ENCODE assay signal across 14 mouse cellular contexts in genomic region chr11:99366791-99367190, GRCm38 (mm10). TPM values are rescaled to one million over a fixed set of nuclear protein-coding genes. Genes with fewer than 3 reads are reported as not detected.
DNase-seq lines count a peak whose midpoint lies in the region; ATAC-seq and TF ChIP-seq lines count a peak whose summit lies in the region.
"Had no signal": no experiment of that assay in that cellular context is flagged by ENCODE, and none has a peak within 500 bp of the region (broad histone marks: within the 10 kb centered on the region; RNA-seq: fewer than 3 reads in every experiment).

No protein-coding gene starts in this region.

- no peak overlapping the region for H3K4me3 ChIP-seq in liver, adult 2 months (ENCODE audit: insufficient read depth, low read depth, low read length)
- no peak overlapping the region for H3K4me3 ChIP-seq in liver, embryonic 12.5 days
- H3K4me3 ChIP-seq: forebrain, embryonic 13.5 days; hindbrain, embryonic 12.5 days; limb, embryonic 13.5 days had no signal

- no peaks in the 10 kb centered on the region for H3K79me2 ChIP-seq in liver, adult 2 months (ENCODE audit: control insufficient read depth, insufficient read depth, low read length)

- H3K27me3 ChIP-seq in liver, adult 2 months (ENCODE audit: control insufficient read depth, insufficient read depth, low read length) = 0 out of 2 replicates have a peak, but pooled peaks cover 3% of the 10 kb centered on the region
- H3K27me3 ChIP-seq in liver, embryonic 12.5 days (replicated peaks) = peaks cover 11% of the 10 kb centered on the region; the same call in 1 of the 2 replicates
- H3K27me3 ChIP-seq: hindbrain, embryonic 12.5 days; limb, embryonic 13.5 days had no signal

- H3K9ac ChIP-seq in liver, adult 2 months (ENCODE audit: low read depth, low read length) = no peak overlapping the region
- no peak overlapping the region for H3K9ac ChIP-seq in liver, embryonic 12.5 days
- H3K9ac ChIP-seq: forebrain, embryonic 13.5 days; hindbrain, embryonic 12.5 days; limb, embryonic 13.5 days had no signal

- H3K4me1 ChIP-seq in liver, adult 2 months (ENCODE audit: control insufficient read depth, insufficient read depth, low read length) = no peaks in the 10 kb centered on the region
- no peaks in the 10 kb centered on the region for H3K4me1 ChIP-seq in liver, embryonic 12.5 days
- H3K4me1 ChIP-seq: forebrain, embryonic 13.5 days; hindbrain, embryonic 12.5 days; limb, embryonic 13.5 days had no signal

- no peak overlapping the region for H3K4me2 ChIP-seq in liver, embryonic 12.5 days
- H3K4me2 ChIP-seq: forebrain, embryonic 13.5 days; hindbrain, embryonic 12.5 days; limb, embryonic 13.5 days had no signal

- no peaks in the 10 kb centered on the region for H3K9me3 ChIP-seq in liver, embryonic 12.5 days (replicated peaks)
- H3K9me3 ChIP-seq: forebrain, embryonic 13.5 days; hindbrain, embryonic 12.5 days; limb, embryonic 13.5 days had no signal

- TF ChIP-seq POLR2A in liver, adult 2 months (IDR thresholded peaks at IDR 0.05; ENCODE audit: extremely low read depth, insufficient read depth, low read length) = no peak

- DNase-seq in embryo, embryonic 11 days = peak; percentile 12
- no peak for DNase-seq in embryo, embryonic 10 days (ENCODE audit: low spot score)
- peak; percentile 13 for DNase-seq in liver, adult 2 months (ENCODE audit: extremely low read depth, low read depth, low spot score)
- DNase-seq in NIH3T3 (ENCODE audit: low read depth) = peak; percentile 19
- DNase-seq in mesoderm, embryonic 11.5 days (ENCODE audit: low read depth, low spot score) = peak; percentile 4
- DNase-seq in layer of hippocampus, postnatal 36 days = no peak
- DNase-seq in ovary, postnatal 36 days (ENCODE audit: low spot score) = no peak

- no peaks in the 10 kb centered on the region for H3K36me3 ChIP-seq in liver, adult 2 months (ENCODE audit: control insufficient read depth, insufficient read depth, low read length)
- no peaks in the 10 kb centered on the region for H3K36me3 ChIP-seq in liver, embryonic 12.5 days
- H3K36me3 ChIP-seq: hindbrain, embryonic 12.5 days; limb, embryonic 13.5 days had no signal

- WGBS in liver, adult 2 months = 39% methylated on average over 10 of the region's 10 CpGs
- WGBS in liver, embryonic 12.5 days (ENCODE audit: insufficient replicate concordance) = 31% methylated on average over 10 of the region's 10 CpGs

- H3K27ac ChIP-seq in liver, adult 2 months (replicated peaks; ENCODE audit: insufficient read depth, low read depth, low read length) = no peak overlapping the region
- no peak overlapping the region for H3K27ac ChIP-seq in liver, embryonic 12.5 days
- H3K27ac ChIP-seq: forebrain, embryonic 13.5 days; hindbrain, embryonic 12.5 days; limb, embryonic 13.5 days had no signal

- ATAC-seq in liver, embryonic 12.5 days = no peak
- ATAC-seq: forebrain, embryonic 13.5 days; Patski had no signal

- TF ChIP-seq CTCF in liver, adult 2 months (IDR thresholded peaks at IDR 0.05; ENCODE audit: low read depth, low read length) = peak; percentile 42

RNA-seq across cellular contexts. Expression of gene Krt28, which starts 7.9 kb away (rescaled TPM):
- total RNA-seq in liver, adult 2 months (2014; rRNA removed) = not detected in 2 replicates
- not detected in 2 replicates for polyA plus RNA-seq in liver, adult 2 months (2012; rRNA removed)
- 0.07 and 0.11 TPM in 2 replicates for polyA plus RNA-seq in liver, embryonic 12.5 days (2016; fragmentation: Nextera tagmentation; extraction: Ambion mirVana)
- total RNA-seq in layer of hippocampus, postnatal 36 days (2021) = under 1 TPM; 0.27 to 0.30 TPM
- polyA plus RNA-seq: Patski; spleen, adult 2 months had no signal

RNA-seq across cellular contexts. Expression of gene Krt27, which starts 15.9 kb away (rescaled TPM):
- not detected in 2 replicates for total RNA-seq in liver, adult 2 months (2014; rRNA removed)
- not detected in 2 replicates for polyA plus RNA-seq in liver, adult 2 months (2012; rRNA removed)
- not detected in 2 replicates for polyA plus RNA-seq in liver, embryonic 12.5 days (2016; fragmentation: Nextera tagmentation; extraction: Ambion mirVana)
- total RNA-seq in layer of hippocampus, postnatal 36 days (2021) = not detected
- polyA plus RNA-seq: cerebellum, adult 2 months; forebrain, embryonic 13.5 days; hindbrain, embryonic 12.5 days; limb, embryonic 13.5 days; Patski; spleen, adult 2 months had no signal

RNA-seq across cellular contexts. Expression of gene Krt10, which starts 22.4 kb away (rescaled TPM):
- 0.37 and 0.87 TPM in 2 replicates for total RNA-seq in liver, adult 2 months (2014; rRNA removed)
- 0.29 and 0.76 TPM in 2 replicates for polyA plus RNA-seq in liver, adult 2 months (2012; rRNA removed)
- 5.2 and 6.1 TPM in 2 replicates for polyA plus RNA-seq in liver, embryonic 12.5 days (2016; fragmentation: Nextera tagmentation; extraction: Ambion mirVana)
- 10 to 100 TPM; 15.3 to 17.5 TPM for total RNA-seq in layer of hippocampus, postnatal 36 days (2021)

RNA-seq across cellular contexts. Expression of gene Krt26, which starts 29.0 kb away (rescaled TPM):
- not detected in 2 replicates for total RNA-seq in liver, adult 2 months (2014; rRNA removed)
- not detected in 2 replicates for polyA plus RNA-seq in liver, adult 2 months (2012; rRNA removed)
- not detected in 2 replicates for polyA plus RNA-seq in liver, embryonic 12.5 days (2016; fragmentation: Nextera tagmentation; extraction: Ambion mirVana)
- total RNA-seq in layer of hippocampus, postnatal 36 days (2021) = not detected
- polyA plus RNA-seq: limb, embryonic 13.5 days; Patski; spleen, adult 2 months had no signal

RNA-seq across cellular contexts. Expression of gene Krt25, which starts 44.0 kb away (rescaled TPM):
- not detected in 2 replicates for total RNA-seq in liver, adult 2 months (2014; rRNA removed)
- polyA plus RNA-seq in liver, adult 2 months (2012; rRNA removed) = not detected in 2 replicates
- polyA plus RNA-seq in liver, embryonic 12.5 days (2016; fragmentation: Nextera tagmentation; extraction: Ambion mirVana) = not detected in 2 replicates
- not detected for total RNA-seq in layer of hippocampus, postnatal 36 days (2021)
- polyA plus RNA-seq: forebrain, embryonic 13.5 days; hindbrain, embryonic 12.5 days; limb, embryonic 13.5 days; Patski; spleen, adult 2 months had no signal

Comparison
In these comparisons a context has a peak if more than half of its experiments do, and no peak if none do; other contexts are left out.
1. DNase-seq: peak in embryo, embryonic 11 days (single experiment), liver, adult 2 months (single experiment), NIH3T3 (single experiment) and mesoderm, embryonic 11.5 days (single experiment); none in embryo, embryonic 10 days (single experiment), layer of hippocampus, postnatal 36 days (0 of 2) and ovary, postnatal 36 days (single experiment).